9 mouse cellular contexts compared by ENCODE assay signal in genomic region chr2:38536331-38536731, GRCm38 (mm10). TPM values are rescaled to one million over a fixed set of nuclear protein-coding genes. Genes with fewer than 3 reads are reported as not detected.
A peak's percentile ranks its signal among the peaks of the same experiment; 100 is the strongest.
DNase-seq lines count a peak whose midpoint lies in the region; ATAC-seq and TF ChIP-seq lines count a peak whose summit lies in the region.
"Had no signal": no experiment of that assay in that cellular context is flagged by ENCODE, and none has a peak within 500 bp of the region (broad histone marks: within the 10 kb centered on the region; RNA-seq: fewer than 3 reads in every experiment).

No protein-coding gene starts in this region.

- DNase-seq in layer of hippocampus, adult 11-12 months (ENCODE audit: low spot score), result peak; percentile 73
- DNase-seq in layer of hippocampus, postnatal 14 days (ENCODE audit: low spot score in 2 of 2), result no peak
- peak; percentile 35 for DNase-seq in ZHBTc4 (ENCODE audit: low read depth, low spot score)
- DNase-seq in kidney, postnatal 4 days, result peak; percentile 46 to 61
- peak; percentile 81 to 82 for DNase-seq in lung, postnatal 4 days
- peak; percentile 9 to 27 for DNase-seq in thymus, postnatal 10 days (ENCODE audit: low spot score in 2 of 2)

- no peak overlapping the region for H3K4me3 ChIP-seq in embryonic fibroblast, embryonic 13.5 days (ENCODE audit: insufficient read depth, low read length)
- no peak overlapping the region for H3K4me3 ChIP-seq in midbrain, embryonic 15.5 days
- H3K4me3 ChIP-seq: neural tube, embryonic 12.5 days had no signal

- H3K36me3 ChIP-seq in midbrain, embryonic 15.5 days (replicated peaks), result no peaks in the 10 kb centered on the region
- H3K36me3 ChIP-seq: neural tube, embryonic 12.5 days had no signal

- no peak overlapping the region for H3K9ac ChIP-seq in midbrain, embryonic 15.5 days
- H3K9ac ChIP-seq: neural tube, embryonic 12.5 days had no signal

- 76% methylated on average over 8 of the region's 8 CpGs for WGBS in midbrain, embryonic 15.5 days

- no peak overlapping the region for H3K4me2 ChIP-seq in midbrain, embryonic 15.5 days
- H3K4me2 ChIP-seq: neural tube, embryonic 12.5 days had no signal

- TF ChIP-seq POLR2A in embryonic fibroblast, embryonic 13.5 days (IDR thresholded peaks at IDR 0.05; ENCODE audit: low read depth, low read length), result no peak

- no peaks in the 10 kb centered on the region for H3K27me3 ChIP-seq in midbrain, embryonic 15.5 days (replicated peaks)
- H3K27me3 ChIP-seq: neural tube, embryonic 12.5 days had no signal

- no peaks in the 10 kb centered on the region for H3K9me3 ChIP-seq in midbrain, embryonic 15.5 days
- H3K9me3 ChIP-seq: neural tube, embryonic 12.5 days had no signal

- 0 out of 2 replicates have a peak overlapping the region, but pooled peaks have one; percentile 23 for H3K27ac ChIP-seq in embryonic fibroblast, embryonic 13.5 days (ENCODE audit: insufficient read depth, low read length)
- H3K27ac ChIP-seq in midbrain, embryonic 15.5 days, result no peak overlapping the region
- H3K27ac ChIP-seq: neural tube, embryonic 12.5 days had no signal

- H3K4me1 ChIP-seq in embryonic fibroblast, embryonic 13.5 days (ENCODE audit: control insufficient read depth, insufficient read depth, low read length), result peaks cover 24% of the 10 kb centered on the region
- peaks cover 13% of the 10 kb centered on the region for H3K4me1 ChIP-seq in midbrain, embryonic 15.5 days

- ATAC-seq in midbrain, embryonic 15.5 days (replicated peaks), result no peak

- TF ChIP-seq CTCF in embryonic fibroblast, embryonic 13.5 days (IDR thresholded peaks at IDR 0.05; ENCODE audit: borderline replicate concordance, insufficient read depth, low read length), result no peak

RNA-seq across cellular contexts. Expression of gene Nek6, which starts 24.9 kb away (rescaled TPM):
- total RNA-seq in layer of hippocampus, postnatal 14 days (2021), result 10 to 100 TPM; 50.3 to 53.0 TPM
- 38.1 and 52.3 TPM in 2 replicates for polyA plus RNA-seq in embryonic fibroblast, embryonic 13.5 days (2011; ENCODE audit: insufficient read length, low read depth, missing spikeins)
- polyA plus RNA-seq in midbrain, embryonic 15.5 days (2015; fragmentation: Nextera tagmentation; extraction: Ambion mirVana), result 56.0 and 66.1 TPM in 2 replicates

Comparison
In these comparisons a context has a peak if more than half of its experiments do, and no peak if none do; other contexts are left out.
1. DNase-seq: peak in layer of hippocampus, adult 11-12 months (single experiment), ZHBTc4 (single experiment), kidney, postnatal 4 days (2 of 2), lung, postnatal 4 days (2 of 2) and thymus, postnatal 10 days (2 of 2); none in layer of hippocampus, postnatal 14 days (0 of 2).